Mouse (Mus musculus): ENCODE measurements around the gene Rfx7. TPM values are rescaled to one million over a fixed set of nuclear protein-coding genes. Genes with fewer than 3 reads are reported as not detected.
A peak's percentile ranks its signal among the peaks of the same experiment; 100 is the strongest.
"Not testable (repeated sequence)": the region's sequence is repeated elsewhere in the genome, so short reads cannot be mapped to it uniquely, and the experiment has no call there.

Rfx7 gene
- polyA plus RNA-seq, 1 experiment = 33.6 TPM

DNA sequence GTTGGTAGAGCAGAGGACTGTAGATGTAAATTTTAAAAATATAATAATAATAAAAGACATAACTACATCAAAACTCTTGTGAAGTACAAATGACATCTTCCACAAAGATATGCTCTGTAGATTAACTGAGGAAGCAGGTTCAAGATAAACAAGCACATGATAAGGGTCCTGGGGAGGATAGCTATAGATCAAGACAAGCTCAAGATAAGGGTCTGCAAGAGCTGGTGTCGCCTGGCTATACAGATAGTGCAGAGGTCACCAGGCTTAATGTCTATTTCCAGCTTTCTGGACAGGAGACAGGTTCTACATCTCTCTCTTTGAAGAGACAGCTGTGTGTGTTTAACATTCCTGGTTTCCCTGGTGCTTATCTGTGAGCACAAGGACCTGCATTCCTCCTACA, 100.2 kb downstream of the Rfx7 start:
- TF ChIP-seq CTCF (IDR thresholded peaks at IDR 0.05; ENCODE audit: borderline replicate concordance, insufficient read depth, low read length) (no peak), POLR2A (IDR thresholded peaks at IDR 0.05; ENCODE audit: low read depth, low read length) (no peak)
- H3K4me1 ChIP-seq (ENCODE audit: control insufficient read depth, insufficient read depth, low read length) = peaks cover 4% of the 10 kb centered on the region
- H3K27ac ChIP-seq (ENCODE audit: insufficient read depth, low read length) = no peak overlapping the region
- no peak overlapping the region for H3K4me3 ChIP-seq (ENCODE audit: insufficient read depth, low read length)

DNA sequence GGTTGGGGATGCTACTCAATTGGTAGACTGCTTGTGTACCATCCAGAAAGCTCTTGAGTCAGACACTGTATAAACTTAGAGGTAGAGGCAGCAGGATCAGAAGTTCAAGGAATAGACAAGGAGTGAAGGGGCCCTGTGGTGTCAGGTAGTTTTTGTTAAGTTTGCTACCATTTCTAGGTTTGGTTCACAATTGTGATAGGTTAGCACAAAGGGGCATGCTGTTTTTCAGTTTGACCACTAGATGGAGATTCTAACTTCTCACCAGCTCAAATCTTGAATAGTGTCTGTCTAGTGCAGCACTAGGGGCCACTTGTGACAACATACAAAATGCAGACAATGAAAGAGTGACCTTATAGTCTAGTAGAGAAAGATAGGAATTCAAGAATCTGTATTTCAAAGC, 103.1 kb downstream of the Rfx7 start:
- Histone ChIP-seq H3K4me1 (ENCODE audit: control insufficient read depth, insufficient read depth, low read length) (peaks cover 2% of the 10 kb centered on the region; the same call in 1 of the 2 replicates), H3K4me3 (ENCODE audit: insufficient read depth, low read length) (no peak overlapping the region), H3K27ac (ENCODE audit: insufficient read depth, low read length) (no peak overlapping the region)
- no peak for TF ChIP-seq POLR2A (IDR thresholded peaks at IDR 0.05; ENCODE audit: low read depth, low read length)
- TF ChIP-seq CTCF (IDR thresholded peaks at IDR 0.05; ENCODE audit: borderline replicate concordance, insufficient read depth, low read length) = no peak

DNA sequence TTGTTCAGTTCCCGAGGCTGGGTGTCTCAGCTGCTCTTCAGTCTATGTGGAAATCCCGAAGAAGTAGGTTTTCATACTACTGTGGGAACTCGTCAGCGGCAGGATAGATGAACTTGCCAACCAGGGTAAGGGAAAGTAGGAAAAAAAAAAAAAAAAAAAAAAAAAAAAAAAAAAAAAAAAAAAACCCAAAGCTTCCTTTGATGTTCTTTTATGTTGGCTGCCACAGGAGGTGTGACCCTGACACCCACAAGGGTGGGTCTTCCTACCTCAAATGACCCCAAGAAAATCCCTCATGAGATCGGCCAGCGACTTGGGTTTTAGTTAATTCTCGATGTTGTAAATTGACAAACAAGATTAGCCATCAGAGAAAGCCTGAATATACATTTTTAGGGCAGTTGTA, 104.5 kb downstream of the Rfx7 start:
- H3K27ac ChIP-seq (ENCODE audit: insufficient read depth, low read length) = no peak overlapping the region
- H3K4me1 ChIP-seq (ENCODE audit: control insufficient read depth, insufficient read depth, low read length) = peaks cover 6% of the 10 kb centered on the region
- no peak overlapping the region for H3K4me3 ChIP-seq (ENCODE audit: insufficient read depth, low read length)
- TF ChIP-seq POLR2A (IDR thresholded peaks at IDR 0.05; ENCODE audit: low read depth, low read length) (no peak), CTCF (IDR thresholded peaks at IDR 0.05; ENCODE audit: borderline replicate concordance, insufficient read depth, low read length) (no peak)

DNA sequence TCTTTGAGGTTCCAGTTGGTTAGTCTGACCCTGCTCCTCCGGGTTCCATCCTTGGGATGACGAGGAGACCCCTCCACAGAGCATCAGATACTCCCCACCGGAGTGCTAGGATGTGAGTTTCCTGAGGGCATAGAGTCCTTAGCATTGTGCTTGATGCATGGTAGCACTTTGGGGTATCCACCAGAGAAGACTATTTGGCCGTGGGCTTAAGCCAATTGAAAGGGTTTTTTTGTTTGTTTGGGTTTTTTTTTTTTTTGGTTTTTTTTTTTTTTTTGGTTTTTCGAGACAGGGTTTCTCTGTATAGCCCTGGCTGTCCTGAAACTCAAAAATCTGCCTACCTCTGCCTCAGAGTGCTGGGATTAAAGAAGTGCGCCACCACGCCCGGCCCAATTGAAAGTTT, 105.2 kb downstream of the Rfx7 start:
- TF ChIP-seq CTCF (IDR thresholded peaks at IDR 0.05; ENCODE audit: borderline replicate concordance, insufficient read depth, low read length) (no peak), POLR2A (IDR thresholded peaks at IDR 0.05; ENCODE audit: low read depth, low read length) (no peak)
- Histone ChIP-seq H3K27ac (ENCODE audit: insufficient read depth, low read length) (peak overlapping the region; percentile 67; the same call in 1 of the 2 replicates), H3K4me3 (ENCODE audit: insufficient read depth, low read length) (no peak overlapping the region), H3K4me1 (ENCODE audit: control insufficient read depth, insufficient read depth, low read length) (peaks cover 6% of the 10 kb centered on the region)

DNA sequence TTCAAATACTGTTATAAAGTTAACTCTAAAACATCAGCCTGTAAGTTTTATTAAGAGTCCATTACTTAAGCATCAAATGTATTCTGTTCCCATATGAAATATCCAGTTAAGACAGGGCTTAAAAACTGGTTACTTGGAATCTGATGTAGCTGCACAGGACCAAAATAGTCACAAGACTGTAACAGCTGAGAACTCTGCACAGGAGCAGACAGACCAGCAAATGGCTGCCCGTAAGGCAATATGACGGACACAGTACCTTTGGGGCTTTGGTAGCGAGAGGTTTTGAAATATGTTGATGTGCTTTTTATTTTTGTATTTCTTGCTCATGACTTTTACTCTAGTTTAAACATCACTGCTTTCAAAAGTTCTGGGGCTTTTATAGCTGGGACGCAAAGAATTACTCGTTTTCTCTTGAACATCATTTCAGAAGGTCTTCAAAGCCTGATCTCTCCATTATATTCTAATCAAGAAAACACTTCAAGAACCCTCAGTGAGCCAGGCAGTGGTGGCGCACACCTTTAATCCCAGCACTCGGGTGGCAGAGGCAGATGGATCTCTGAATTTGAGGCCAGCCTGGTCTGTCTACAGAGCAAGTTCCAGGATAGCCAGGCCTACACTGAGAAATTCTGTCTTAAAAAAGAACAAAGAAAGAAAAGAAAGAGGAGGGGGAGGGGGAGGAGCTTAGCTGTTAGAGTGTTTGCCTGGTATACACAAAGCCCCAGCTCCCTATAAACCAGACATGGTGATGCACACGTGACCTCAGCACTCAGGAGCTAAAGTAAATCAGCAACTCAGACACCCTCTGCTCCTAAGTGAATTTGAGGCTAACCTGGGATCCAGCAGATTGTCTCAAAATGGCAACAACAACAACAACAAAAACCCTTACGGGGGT, 107.2 kb downstream of the Rfx7 start:
- H3K4me3 ChIP-seq (ENCODE audit: insufficient read depth, low read length) = peak overlapping the region; percentile 26
- peaks cover 12% of the 10 kb centered on the region for H3K4me1 ChIP-seq (ENCODE audit: control insufficient read depth, insufficient read depth, low read length)
- TF ChIP-seq CTCF (IDR thresholded peaks at IDR 0.05; ENCODE audit: borderline replicate concordance, insufficient read depth, low read length) (no peak), POLR2A (IDR thresholded peaks at IDR 0.05; ENCODE audit: low read depth, low read length) (peak; percentile 34; the same call in 1 of the 2 replicates)
- H3K27ac ChIP-seq (ENCODE audit: insufficient read depth, low read length) = peak overlapping the region; percentile 99

DNA sequence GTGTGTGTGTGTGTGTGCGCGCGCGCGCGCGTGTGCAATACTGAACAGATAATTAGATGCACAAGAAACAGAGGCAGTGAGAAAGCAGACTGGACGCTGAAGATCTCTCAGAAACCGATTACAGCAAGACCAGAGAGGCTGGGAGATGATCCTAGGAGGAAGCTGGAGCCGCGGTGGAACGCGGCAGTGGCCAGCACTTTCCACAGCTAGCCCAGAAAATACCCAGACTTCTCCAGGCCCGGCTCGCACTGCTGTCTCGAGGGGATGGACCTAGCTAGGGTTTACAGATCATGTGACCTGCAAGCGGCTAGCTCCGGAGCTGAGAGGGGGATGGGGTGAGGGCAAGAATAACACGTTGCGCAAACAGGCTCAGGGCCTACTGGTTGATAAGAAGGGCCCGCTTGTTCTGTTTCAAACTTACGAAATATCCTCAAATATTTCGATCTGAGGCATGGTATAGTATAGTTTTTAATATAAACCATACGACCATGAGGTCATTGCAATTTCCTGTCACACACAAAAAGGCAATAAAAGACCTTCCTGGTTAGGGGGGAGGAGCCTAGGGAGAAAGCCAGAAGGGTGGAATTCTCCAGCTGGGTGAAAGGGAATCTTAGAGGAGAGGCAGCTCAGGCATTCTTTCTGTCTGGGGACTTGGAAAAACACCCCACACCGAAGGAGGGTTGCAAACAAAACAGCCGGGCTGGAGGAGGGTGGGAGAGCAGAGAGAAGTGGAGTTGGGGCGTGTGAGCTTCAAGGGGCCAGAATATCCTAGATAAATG, 108.0 kb downstream of the Rfx7 start:
- peak overlapping the region; percentile 99 for H3K27ac ChIP-seq (ENCODE audit: insufficient read depth, low read length)
- peaks cover 14% of the 10 kb centered on the region for H3K4me1 ChIP-seq (ENCODE audit: control insufficient read depth, insufficient read depth, low read length)
- H3K4me3 ChIP-seq (ENCODE audit: insufficient read depth, low read length) = peak overlapping the region; percentile 26
- TF ChIP-seq CTCF (IDR thresholded peaks at IDR 0.05; ENCODE audit: borderline replicate concordance, insufficient read depth, low read length) (no peak), POLR2A (IDR thresholded peaks at IDR 0.05; ENCODE audit: low read depth, low read length) (peak; percentile 51)

DNA sequence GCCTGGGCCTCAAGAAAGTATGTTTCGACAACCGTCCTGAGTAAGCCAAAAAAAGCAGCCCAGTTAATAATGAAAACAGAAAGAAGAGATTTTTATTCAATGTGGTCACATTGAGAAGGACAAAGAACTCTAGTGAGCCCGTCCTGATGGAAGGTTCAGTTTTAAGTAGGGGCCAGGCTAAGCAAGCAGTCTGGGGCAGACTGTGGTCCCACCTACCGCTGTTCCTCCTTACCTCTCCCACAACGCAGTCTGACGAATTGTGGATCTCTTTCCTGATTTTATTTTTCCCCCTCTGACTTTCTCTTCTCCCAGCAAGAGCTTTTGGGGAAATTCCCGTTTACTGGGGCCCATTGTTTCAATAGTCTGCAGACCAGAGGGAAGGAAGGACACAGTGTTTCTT, 108.6 kb downstream of the Rfx7 start:
- TF ChIP-seq POLR2A (IDR thresholded peaks at IDR 0.05; ENCODE audit: low read depth, low read length) (no peak; the same call in none of the 2 replicates), CTCF (IDR thresholded peaks at IDR 0.05; ENCODE audit: borderline replicate concordance, insufficient read depth, low read length) (no peak)
- Histone ChIP-seq H3K4me3 (ENCODE audit: insufficient read depth, low read length) (no peak overlapping the region; the same call in 1 of the 2 replicates), H3K27ac (ENCODE audit: insufficient read depth, low read length) (peak overlapping the region; percentile 99), H3K4me1 (ENCODE audit: control insufficient read depth, insufficient read depth, low read length) (peaks cover 14% of the 10 kb centered on the region)

DNA sequence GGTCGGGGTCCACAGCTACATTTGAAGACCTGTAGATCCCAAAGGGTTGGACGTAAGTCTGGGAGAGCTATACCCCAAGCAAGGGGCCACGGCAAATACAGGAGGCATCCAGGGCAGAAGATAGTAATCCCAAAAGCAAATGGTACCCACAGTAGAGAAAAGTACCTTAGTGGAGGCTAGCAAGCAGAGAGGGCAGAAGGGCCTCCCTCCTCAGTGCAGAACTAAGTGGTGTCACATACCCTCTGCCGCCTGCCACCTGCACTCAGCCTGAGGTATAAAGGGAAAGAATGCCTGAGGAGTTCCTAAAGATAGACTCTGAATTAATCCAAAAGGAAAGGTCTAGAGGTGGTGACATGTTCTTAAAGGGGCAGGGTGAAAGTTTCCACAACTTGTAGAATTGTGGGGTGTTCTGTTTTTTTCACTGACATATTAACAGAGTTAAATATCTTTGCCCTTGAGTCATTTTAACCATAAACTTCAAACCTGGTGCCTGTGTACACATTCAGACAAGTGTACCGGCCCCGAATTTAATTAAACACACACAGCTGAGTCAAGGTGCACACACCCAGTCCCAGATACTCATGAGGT, 109.1 kb downstream of the Rfx7 start:
- peak overlapping the region; percentile 99 for H3K27ac ChIP-seq (ENCODE audit: insufficient read depth, low read length)
- TF ChIP-seq CTCF (IDR thresholded peaks at IDR 0.05; ENCODE audit: borderline replicate concordance, insufficient read depth, low read length) = no peak
- no peak for TF ChIP-seq POLR2A (IDR thresholded peaks at IDR 0.05; ENCODE audit: low read depth, low read length)
- H3K4me3 ChIP-seq (ENCODE audit: insufficient read depth, low read length) = no peak overlapping the region; the same call in none of the 2 replicates
- H3K4me1 ChIP-seq (ENCODE audit: control insufficient read depth, insufficient read depth, low read length) = peaks cover 16% of the 10 kb centered on the region

DNA sequence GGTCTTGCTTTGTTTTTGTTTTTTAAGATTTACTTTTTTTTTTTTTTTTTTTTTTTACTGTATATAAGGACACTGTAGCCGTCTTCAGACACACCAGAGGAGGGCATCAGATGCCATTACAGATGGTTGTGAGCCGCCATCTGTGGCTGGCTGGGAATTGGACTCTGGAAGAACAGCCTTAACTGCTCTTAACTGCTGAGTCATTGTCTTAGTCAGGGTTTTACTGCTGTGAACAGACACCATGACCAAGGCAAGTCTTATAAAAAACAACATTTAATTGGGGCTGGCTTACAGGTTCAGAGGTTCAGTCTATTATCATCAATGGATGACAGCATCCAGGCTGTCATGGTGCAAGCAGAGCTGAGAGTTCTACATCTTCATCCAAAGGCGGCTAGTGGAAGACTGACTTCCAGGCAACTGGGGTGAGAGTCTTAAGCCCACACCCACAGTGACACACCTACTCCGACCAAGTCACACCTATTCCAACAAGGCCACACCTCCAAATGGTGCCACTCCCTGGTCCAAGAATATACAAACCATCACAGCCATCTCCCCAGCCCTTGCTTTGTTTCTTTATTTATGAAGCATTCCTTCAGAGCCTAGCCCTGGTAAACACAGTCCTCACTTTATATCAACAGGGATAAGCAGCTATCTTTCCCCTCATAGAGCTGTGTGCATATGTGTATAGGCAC, 110.9 kb downstream of the Rfx7 start:
- H3K27ac ChIP-seq (ENCODE audit: insufficient read depth, low read length) = peak overlapping the region; percentile 97

More for the DNA sequence above, 110.9 kb downstream of the Rfx7 start:
- H3K4me1 ChIP-seq (ENCODE audit: control insufficient read depth, insufficient read depth, low read length) = peaks cover 16% of the 10 kb centered on the region
- not testable (repeated sequence) for H3K4me3 ChIP-seq (ENCODE audit: insufficient read depth, low read length)

Data from embryonic fibroblast, embryonic 13.5 days (primary cell).